Mouse (Mus musculus): ENCODE results near the gene Twist1. TPM values are rescaled to one million over a fixed set of nuclear protein-coding genes. Genes with fewer than 3 reads are reported as not detected.

The Twist1 gene
- polyA plus RNA-seq (2012; rRNA removed): 2.8 and 5.7 TPM in 2 replicates

DNA sequence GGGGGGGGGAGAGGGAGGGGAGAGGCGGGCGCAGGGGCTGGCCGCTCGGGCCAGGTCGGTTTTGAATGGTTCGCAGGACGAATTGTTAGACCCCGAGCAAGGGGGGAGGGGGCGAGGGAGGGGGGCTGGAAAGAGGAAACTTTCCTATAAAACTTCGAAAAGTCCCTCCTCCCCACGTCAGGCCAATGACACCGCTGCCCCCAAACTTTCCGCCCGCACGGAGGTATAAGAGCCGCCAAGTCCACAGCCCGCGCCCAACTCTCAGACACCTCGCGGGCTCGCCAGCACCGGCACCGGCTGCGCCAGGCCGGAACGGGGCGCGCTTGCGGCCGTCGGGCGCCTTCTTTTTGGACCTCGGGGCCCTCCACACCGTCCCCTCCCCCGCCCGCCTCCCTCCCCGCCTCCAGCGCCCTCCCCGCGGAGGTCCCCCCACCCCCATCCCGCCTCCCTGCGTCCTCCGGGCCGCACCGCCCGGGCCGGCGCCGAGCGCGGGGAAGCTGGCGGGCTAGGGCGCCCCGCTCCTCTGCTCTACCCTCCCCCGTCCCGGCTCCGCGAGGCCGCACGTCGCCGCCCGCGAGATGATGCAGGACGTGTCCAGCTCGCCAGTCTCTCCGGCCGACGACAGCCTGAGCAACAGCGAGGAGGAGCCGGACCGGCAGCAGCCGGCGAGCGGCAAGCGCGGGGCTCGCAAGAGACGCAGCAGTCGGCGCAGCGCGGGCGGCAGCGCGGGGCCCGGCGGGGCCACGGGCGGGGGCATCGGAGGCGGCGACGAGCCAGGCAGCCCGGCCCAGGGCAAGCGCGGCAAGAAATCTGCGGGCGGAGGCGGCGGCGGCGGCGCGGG lies at the start of gene Twist1:
TSS of gene Twist1 (plus strand) at position 272 of the 841 bp plus-strand sequence.

GRCm38 (mm10) chr12:33928331-33929192 lies 28.9 kb upstream of the Twist1 start, which contains the start of gene Ferd3l:
TSS of gene Ferd3l (plus strand) at chr12:33928425.

Other genes starting within 250 kb of the Twist1 start
- gene Ferd3l, start 29.2 kb upstream of the Twist1 start, polyA plus RNA-seq (2012; rRNA removed): not detected in 2 replicates